Mouse (Mus musculus) lung, adult 2 months (tissue): ENCODE data around the gene Bysl.

Experiments
- CTCF ChIP-seq: fragments of 200-500 bp; IDR thresholded peaks from 2 replicates; pipeline ENCODE4 v1.5.1; 2011; ENCODE audit warnings: mild to moderate bottlenecking, low read length, control low read depth; ENCODE audit not compliant: insufficient read depth
- POLR2A ChIP-seq: fragments of 200-500 bp; IDR thresholded peaks from 2 replicates; pipeline ENCODE4 v1.6.1; 2011; ENCODE audit warnings: low read depth, mild to moderate bottlenecking, control low read depth, low read length, borderline replicate concordance; ENCODE audit errors: extremely low read depth

DNA sequence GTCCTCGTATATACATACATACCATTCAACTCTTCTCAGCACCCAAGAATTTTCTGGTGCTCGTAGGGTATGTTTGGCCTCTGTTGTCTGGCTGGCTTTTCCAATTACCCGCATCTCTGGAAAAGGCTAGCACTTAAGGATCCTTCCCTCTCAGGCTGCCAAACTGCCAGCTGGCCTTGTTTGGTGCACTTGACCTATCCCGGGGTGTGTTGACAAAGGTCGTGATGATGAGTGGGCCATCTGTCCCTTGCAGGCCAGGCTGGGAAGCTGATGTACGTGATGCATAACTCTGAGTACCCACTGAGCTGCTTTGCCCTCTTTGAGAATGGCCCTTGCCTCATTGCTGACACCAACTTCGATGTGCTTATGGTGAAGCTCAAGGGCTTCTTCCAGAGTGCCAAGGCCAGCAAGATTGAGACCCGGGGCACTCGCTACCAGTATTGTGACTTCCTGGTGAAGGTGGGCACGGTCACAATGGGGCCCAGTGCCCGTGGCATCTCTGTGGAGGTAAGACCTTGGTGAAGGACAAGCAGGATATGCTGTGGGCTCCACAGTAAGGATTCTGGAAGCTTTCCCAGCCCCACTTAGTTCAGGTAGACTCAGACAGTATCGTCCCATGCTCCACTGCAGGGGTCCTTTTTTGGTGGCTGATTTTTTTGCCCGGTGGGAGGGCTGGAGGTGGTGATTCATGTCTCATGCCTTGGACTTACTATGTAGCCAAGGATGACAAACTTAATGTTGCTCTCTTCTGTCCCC is 7.4 kb upstream of the Bysl start:
- TF ChIP-seq CTCF = no peak
- no peak for TF ChIP-seq POLR2A
